Mouse (Mus musculus) bone marrow macrophage, adult 2 months (primary cell): ENCODE measurements around the gene Tspan2. TPM values are rescaled to one million over a fixed set of nuclear protein-coding genes. Genes with fewer than 3 reads are reported as not detected.

Experiments
- H3K27ac ChIP-seq: 2 replicates; pipeline ENCODE4 v1.5.1; 2012; ENCODE audit warnings: low read depth, low read length; ENCODE audit not compliant: insufficient read depth
- H3K4me1 ChIP-seq: 2 replicates; pipeline ENCODE4 v1.6.1; 2012; ENCODE audit warnings: low read length; ENCODE audit not compliant: control insufficient read depth, insufficient read depth
- H3K4me3 ChIP-seq: 2 replicates; pipeline ENCODE4 v1.5.1; 2012; ENCODE audit warnings: mild to moderate bottlenecking, low read length, moderate library complexity; ENCODE audit not compliant: insufficient read depth
- CTCF ChIP-seq: IDR thresholded peaks from 2 replicates; pipeline ENCODE4 v1.5.1; 2012; ENCODE audit warnings: low read depth, mild to moderate bottlenecking, low read length, moderate library complexity
- POLR2A ChIP-seq: IDR thresholded peaks from 2 replicates; pipeline ENCODE4 v1.6.1; 2012; ENCODE audit warnings: mild to moderate bottlenecking, low read depth, low read length, borderline replicate concordance
- polyA plus RNA-seq: library from polyadenylated mRNA; stranded (reverse); fragments of >200 nt; gene quantifications from 2 replicates; pipeline ENCODE4 v1.2.4, GENCODE M21; 2012; ENCODE audit not compliant: missing spikeins, insufficient read depth, insufficient read length

Tspan2 gene
- polyA plus RNA-seq, 1 experiment = not detected

DNA sequence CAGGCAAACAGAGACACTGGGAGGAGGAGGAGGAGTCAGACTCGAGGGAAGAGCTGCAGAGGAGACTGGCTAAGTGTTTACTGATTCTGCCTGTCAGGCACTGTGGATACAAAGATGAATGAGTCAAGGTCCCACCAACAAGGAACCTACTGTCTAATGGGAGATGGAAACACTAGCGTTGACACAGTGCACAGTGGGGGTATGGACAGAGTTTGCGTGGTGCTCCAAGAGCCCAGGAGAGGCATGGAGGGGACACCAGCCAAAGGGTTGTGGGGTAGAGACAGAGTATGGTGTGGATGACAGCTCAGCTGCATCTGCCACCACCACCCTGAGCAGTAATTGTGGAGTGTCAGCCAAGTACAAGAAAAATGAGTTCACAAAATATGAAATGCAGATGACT lies 28.1 kb downstream of the Tspan2 start:
- TF ChIP-seq POLR2A (no peak), CTCF (no peak)
- H3K27ac ChIP-seq = no peak overlapping the region
- H3K4me3 ChIP-seq = no peak overlapping the region
- H3K4me1 ChIP-seq = no peaks in the 10 kb centered on the region

DNA sequence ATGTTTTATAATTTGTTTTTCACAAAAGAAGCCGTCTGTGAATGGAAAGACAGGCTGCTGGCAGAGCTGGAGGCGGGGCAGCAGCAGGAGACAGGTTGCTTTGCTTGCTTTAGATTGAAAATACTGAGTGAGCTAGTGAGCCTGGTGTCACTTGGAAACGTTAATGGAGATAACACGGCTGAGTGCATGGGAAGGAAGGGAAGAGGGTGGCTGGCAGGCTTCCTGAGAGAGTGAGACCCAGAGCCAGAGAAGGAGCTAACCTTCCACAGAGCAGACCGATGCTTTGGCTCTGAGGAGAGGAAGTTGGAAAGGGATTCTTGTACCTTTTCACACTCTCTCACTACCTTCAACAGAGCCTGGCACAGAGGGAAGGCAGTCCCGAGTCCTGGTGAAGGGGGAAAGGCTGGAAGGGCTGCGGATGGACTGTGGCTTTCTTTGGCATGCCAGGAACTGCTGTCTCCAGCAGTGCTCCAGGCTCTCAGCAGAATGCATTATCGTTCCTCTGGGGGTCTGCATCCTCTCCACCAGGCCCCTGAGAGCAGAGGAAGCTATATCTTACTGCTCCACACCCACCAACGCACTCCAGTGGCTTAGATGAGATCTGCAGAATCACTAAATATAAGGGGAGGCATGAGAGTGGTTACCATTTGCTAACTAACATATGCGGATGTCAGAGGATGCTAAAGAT lies 29.5 kb downstream of the Tspan2 start:
- no peak for TF ChIP-seq POLR2A
- TF ChIP-seq CTCF = no peak

DNA sequence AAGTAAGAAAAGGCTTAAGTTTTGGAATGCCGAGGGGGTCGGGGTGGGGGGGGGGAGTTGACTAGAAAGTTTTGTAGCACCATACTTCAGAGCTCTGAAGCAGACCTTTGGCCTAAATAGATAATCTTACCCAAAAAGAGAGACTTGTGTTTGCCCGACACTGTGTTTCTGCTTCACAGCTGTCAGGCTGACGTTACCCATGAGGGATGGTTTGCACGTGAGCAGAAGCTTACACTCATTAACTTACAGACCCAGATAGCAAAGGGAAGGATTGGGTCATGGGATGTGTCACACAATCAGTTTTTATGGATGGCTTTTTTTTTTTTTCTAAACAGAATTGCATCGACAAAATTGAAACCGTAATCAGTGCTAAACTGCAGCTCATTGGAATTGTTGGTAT lies 30.5 kb downstream of the Tspan2 start:
- TF ChIP-seq POLR2A = no peak
- no peak for TF ChIP-seq CTCF
- no peak overlapping the region for H3K4me3 ChIP-seq
- H3K4me1 ChIP-seq = no peaks in the 10 kb centered on the region
- H3K27ac ChIP-seq = no peak overlapping the region

More for the DNA sequence above, 29.5 kb downstream of the Tspan2 start:
- no peak overlapping the region for H3K27ac ChIP-seq
- H3K4me3 ChIP-seq = no peak overlapping the region
- no peaks in the 10 kb centered on the region for H3K4me1 ChIP-seq

DNA sequence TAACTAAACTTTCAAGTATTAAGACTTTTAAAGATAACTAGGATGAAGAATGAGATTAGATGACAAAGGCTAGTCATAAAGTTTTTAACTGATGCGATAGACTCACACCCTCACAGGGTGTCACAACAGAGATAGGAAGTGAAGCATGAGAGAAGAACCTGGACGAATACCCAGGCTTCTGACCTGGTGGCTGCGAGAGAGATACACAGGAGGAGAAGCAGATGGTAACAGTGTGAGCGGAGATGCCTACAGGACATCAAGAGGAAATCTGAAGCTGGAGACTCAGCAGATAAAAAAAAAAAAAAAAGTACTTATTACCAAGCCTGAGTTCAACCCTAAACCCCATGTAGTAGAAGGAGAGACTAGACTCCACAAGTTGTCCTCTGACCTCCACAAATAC lies 38.7 kb downstream of the Tspan2 start:
- TF ChIP-seq POLR2A = no peak
- no peak overlapping the region for H3K4me3 ChIP-seq
- H3K4me1 ChIP-seq = no peaks in the 10 kb centered on the region
- no peak overlapping the region for H3K27ac ChIP-seq

DNA sequence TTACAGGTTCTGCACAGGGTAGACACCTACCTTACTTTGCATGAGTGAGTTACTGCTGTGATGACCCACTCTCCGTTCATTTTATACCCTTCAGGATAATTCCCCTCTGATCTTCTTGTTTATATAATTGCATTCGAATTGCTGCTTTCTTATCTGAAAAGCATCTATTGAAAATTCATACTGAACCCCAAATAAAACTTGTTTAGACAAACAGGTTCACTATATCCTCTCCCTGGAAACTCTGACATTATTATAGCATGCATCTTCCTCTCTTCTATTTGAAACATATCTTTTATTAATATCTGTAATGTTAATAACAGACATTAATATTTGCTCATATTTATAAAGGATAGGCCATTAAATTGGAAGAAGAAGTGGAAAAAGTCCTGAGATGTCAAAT lies 48.3 kb downstream of the Tspan2 start, which contains the start of gene Tshb:
TSS of gene Tshb (minus strand) at position 101 of the 400 bp plus-strand sequence.
- no peak within 1 kb of the TSS for H3K27ac ChIP-seq
- H3K4me1 ChIP-seq = no peaks in the 10 kb centered on the region
- no peak within 1 kb of the TSS for H3K4me3 ChIP-seq
- TF ChIP-seq POLR2A (no peak), CTCF (no peak)

DNA sequence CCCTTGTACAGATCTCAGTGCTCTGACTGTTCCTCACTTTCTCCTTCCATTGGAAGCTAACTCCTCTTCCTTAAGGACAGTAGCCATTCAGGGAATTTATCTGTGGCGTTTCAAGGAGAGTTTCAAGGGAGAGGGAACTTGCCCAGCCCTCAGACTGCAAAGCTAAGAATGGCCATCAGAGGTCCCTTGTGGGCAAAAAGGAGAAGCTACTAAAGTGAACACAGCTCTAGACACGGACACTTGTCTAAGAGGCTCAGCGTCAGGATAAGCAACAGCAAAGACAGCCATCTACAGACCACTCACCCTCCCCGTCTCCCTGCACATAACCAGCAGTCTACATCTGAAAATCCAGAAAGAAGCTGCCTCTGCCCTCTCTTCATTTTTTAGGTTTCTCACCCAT lies 53.0 kb downstream of the Tspan2 start:
- Histone ChIP-seq H3K4me1 (no peaks in the 10 kb centered on the region), H3K27ac (no peak overlapping the region), H3K4me3 (no peak overlapping the region)
- no peak for TF ChIP-seq CTCF
- no peak for TF ChIP-seq POLR2A

DNA sequence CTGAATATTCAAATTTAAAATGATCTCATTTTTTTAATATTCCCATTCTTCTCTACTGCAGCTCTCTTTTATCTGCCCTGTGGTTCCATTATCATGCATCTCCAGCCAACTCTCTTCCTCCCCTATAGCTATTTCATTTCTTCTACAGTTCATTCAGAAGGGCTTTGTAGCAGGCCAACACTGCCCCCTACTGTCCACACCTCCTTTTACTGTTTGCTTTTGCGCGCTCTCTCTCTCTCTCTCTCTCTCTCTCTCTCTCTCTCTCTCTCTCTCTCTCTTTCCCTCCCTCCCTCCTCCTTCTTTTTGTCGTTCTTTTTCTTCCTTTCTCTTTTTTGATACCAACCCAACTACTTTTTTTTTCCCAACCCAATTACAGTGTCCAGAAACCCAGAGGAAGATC lies 69.6 kb downstream of the Tspan2 start:
- Histone ChIP-seq H3K27ac (no peak overlapping the region), H3K4me3 (no peak overlapping the region), H3K4me1 (no peaks in the 10 kb centered on the region)
- TF ChIP-seq CTCF = no peak
- no peak for TF ChIP-seq POLR2A

DNA sequence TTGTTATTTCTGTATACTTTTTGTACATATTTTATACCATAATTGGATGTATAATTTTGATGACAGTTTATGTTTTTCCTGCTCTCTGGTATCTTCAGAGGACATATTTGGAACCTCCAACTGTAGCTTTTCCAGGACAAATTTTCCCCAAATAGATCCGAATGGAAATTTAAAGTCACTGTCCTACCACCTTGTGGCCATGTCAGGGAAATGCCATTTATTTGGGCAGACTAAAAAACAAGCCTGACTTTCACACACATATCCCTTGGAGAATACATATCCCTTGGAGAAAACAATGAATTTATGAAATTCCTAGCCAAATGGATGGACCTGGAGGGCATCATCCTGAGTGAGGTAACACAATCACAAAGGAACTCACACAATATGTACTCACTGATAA lies 108.1 kb downstream of the Tspan2 start:
- no peak overlapping the region for H3K27ac ChIP-seq
- TF ChIP-seq CTCF (no peak), POLR2A (no peak)
- no peaks in the 10 kb centered on the region for H3K4me1 ChIP-seq
- no peak overlapping the region for H3K4me3 ChIP-seq

DNA sequence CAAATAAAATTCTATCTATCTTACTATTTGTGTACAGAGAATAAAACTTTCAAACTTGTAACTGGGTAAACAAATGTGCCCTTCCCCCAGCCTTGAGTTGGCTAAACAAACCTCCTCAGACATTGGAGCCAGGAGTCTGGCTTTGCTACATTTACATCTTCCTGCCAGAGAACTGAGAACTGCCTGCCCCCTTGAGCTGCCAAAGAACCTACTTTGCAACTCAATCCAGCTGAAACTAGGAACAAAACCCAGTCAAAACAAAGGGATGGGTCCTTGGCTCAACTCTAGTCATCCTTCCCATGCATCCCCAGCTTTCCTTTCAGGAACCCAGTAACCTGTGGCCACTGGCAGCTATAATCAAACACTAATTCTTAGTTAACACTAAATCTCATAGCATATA lies 114.3 kb downstream of the Tspan2 start:
- TF ChIP-seq POLR2A = no peak
- TF ChIP-seq CTCF = no peak
- H3K27ac ChIP-seq = no peak overlapping the region
- no peaks in the 10 kb centered on the region for H3K4me1 ChIP-seq
- H3K4me3 ChIP-seq = no peak overlapping the region

Other genes with a start within 250 kb of the Tspan2 start
- gene Tshb, start 48.2 kb downstream of the Tspan2 start, polyA plus RNA-seq = not detected in 2 replicates
- not detected in 2 replicates for gene Sycp1, start 201.6 kb downstream of the Tspan2 start, polyA plus RNA-seq
- not detected in 2 replicates for gene Nr1h5, start 229.6 kb downstream of the Tspan2 start, polyA plus RNA-seq